Mouse (Mus musculus) macrophage (primary cell): Measurements from ENCODE around the gene Gdf5. TPM values are rescaled to one million over a fixed set of nuclear protein-coding genes. Genes with fewer than 3 reads are reported as not detected.

ENCODE experiments used
- H3K27ac ChIP-seq: fragments of 350-480 bp; formaldehyde crosslinking; 2 replicates; pipeline ENCODE4 v1.9.0; 2021
- H3K36me3 ChIP-seq: fragments of 350-480 bp; formaldehyde crosslinking; 2 replicates; pipeline ENCODE4 v1.9.0; 2021; ENCODE audit errors: inconsistent target
- H3K4me3 ChIP-seq: fragments of 350-480 bp; formaldehyde crosslinking; 2 replicates; pipeline ENCODE4 v1.9.0; 2021; ENCODE audit errors: inconsistent target
- H3K79me2 ChIP-seq: fragments of 350-480 bp; formaldehyde crosslinking; 2 replicates; pipeline ENCODE4 v1.9.0; 2021; ENCODE audit errors: inconsistent target
- WGBS: methylation state at CpG from one replicate; pipeline ENCODE4 v1.1.7; 2026; ENCODE audit warnings: inconsistent platforms; ENCODE audit not compliant: missing documents; 5-methylcytosine and 5-hydroxymethylcytosine counted together
- polyA plus RNA-seq: library from polyadenylated mRNA; stranded (reverse); fragments of 250-400 nt; gene quantifications from 3 replicates; pipeline ENCODE4 v1.2.4, GENCODE M21; 2018; ENCODE audit warnings: inconsistent platforms
- total RNA-seq, 78 experiments: library from RNA; depleted of rRNA; stranded (reverse); fragments of 250-400 nt; gene quantifications; 1 replicate in 9 of 78; 2 replicates in 24 of 78; 3 replicates in 43 of 78; 4 replicates in 2 of 78; pipeline ENCODE4 v1.2.4; 2018; ENCODE audit warnings: inconsistent platforms in 56 of 78

Gene Gdf5
- total RNA-seq (2018; cell fraction: chromatin; rRNA removed): not detected
- not detected for total RNA-seq (2018; cell fraction: cytosol; rRNA removed)
- total RNA-seq (2018; cell fraction: nucleus; rRNA removed): not detected
- polyA plus RNA-seq: not detected in 3 replicates

DNA sequence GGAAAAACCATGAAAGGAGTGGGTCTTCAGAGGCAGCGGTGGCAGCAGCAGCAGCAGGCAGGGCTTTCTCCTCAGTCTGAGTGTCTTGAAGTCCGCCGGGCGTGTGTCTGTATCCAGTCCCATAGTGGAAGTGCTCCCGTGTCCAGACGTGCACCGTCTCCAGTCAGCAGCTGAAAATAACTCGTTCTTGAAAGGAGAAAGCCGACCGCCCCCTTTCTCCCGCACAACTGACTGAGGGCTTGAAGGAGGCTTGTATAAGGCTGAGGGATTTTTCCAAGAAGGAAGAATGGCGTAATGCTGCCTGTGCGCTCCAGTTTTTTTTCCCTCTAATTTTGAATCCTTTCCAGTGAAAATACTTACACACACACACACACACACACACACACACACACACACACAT is at the start of gene Gdf5:
Gene Gdf5, minus strand, starts transcription at position 244 of the 400 bp plus-strand sequence.
- 89% methylated on average over 13 of the region's 13 CpGs for WGBS
- no peak within 1 kb of the TSS for H3K4me3 ChIP-seq

DNA sequence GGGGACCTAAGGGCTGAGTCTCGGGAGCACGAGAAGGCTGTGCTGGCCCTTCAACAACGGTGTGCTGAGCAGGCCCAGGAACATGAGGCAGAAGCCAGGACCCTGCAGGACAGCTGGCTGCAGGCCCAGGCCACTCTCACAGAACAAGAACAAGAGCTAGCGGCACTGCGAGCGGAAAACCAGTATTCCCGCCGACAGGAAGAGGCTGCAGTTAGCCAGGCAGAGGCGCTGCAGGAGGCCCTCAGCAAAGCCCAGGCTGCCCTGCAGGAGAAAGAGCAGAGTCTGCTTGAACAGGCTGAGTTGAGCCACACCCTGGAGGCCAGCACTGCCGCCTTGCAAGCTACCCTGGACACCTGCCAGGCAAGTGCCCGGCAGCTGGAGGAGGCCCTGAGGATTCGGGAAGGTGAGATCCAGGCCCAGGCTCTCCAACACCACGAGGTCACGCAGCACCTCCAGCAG is 46.7 kb upstream of the Gdf5 start:
- 98% methylated on average over 14 of the region's 14 CpGs for WGBS
- peaks cover 95% of the 10 kb centered on the region for H3K36me3 ChIP-seq
- H3K27ac ChIP-seq: no peak overlapping the region
- no peaks in the 10 kb centered on the region for H3K79me2 ChIP-seq
- no peak overlapping the region for H3K4me3 ChIP-seq

More for the DNA sequence above, at the start of gene Gdf5:
- H3K36me3 ChIP-seq: no peaks in the 10 kb centered on the region
- no peak within 1 kb of the TSS for H3K27ac ChIP-seq
- no peaks in the 10 kb centered on the region for H3K79me2 ChIP-seq

DNA sequence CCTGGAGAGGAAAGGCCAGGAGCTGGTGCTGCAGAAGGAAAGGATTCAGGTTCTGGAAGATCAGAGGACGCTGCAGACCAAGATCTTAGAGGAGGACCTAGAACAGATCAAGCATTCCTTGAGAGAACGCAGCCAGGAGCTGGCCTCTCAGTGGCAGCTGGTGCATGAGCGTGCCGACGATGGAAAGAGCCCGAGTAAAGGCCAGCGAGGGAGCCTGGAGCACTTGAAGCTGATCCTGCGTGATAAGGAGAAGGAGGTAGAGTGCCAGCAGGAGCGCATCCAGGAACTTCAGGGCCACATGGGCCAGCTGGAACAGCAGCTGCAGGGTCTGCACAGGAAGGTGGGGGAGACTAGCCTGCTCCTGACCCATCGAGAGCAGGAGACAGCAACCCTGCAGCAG is 46.0 kb upstream of the Gdf5 start:
- Histone ChIP-seq H3K79me2 (no peaks in the 10 kb centered on the region), H3K27ac (no peak overlapping the region), H3K4me3 (no peak overlapping the region), H3K36me3 (peaks cover 95% of the 10 kb centered on the region)
- 96% methylated on average over 10 of the region's 10 CpGs for WGBS

DNA sequence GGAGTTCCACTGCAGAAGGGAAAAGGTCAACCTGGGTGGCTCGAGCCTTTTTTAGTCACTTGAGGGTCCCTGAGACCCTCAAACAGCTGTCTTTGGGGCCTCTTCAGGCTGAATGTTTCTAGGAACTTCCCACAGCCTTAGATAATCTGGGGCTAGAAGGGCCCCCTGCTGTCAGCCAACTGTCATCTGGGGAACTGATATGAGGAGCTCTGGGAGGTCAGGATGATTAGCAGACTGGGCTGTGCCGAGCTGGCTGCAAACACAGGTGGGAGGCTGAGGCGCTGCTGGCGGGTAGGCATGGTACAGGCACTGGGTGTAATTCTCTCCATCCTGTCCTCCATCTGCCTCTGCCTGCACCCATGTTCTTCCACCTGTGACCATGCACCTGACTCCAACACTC is 43.9 kb upstream of the Gdf5 start:
- H3K79me2 ChIP-seq: no peaks in the 10 kb centered on the region
- no peak overlapping the region for H3K27ac ChIP-seq
- WGBS: 91% methylated on average over 4 of the region's 4 CpGs
- peaks cover 96% of the 10 kb centered on the region for H3K36me3 ChIP-seq
- no peak overlapping the region for H3K4me3 ChIP-seq

DNA sequence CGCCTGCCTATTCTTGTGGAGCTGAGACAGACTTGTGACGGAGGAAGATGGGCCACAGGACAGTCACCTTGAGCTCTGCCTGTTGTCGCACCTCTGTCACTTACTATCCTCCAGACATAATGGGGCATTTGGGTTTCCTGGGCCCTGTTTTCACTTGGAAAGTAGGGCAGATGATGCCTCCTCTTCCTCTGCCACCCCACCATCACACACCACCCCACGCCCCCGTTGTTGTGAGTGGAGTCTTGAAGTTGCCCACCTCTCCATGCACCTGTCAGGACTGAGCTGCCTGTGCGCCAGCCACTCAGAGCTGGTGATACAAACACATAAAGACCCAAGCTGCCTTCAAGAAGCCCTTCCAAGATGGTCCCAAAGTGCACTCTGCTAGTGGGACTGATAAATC is 42.0 kb upstream of the Gdf5 start:
- peaks cover 94% of the 10 kb centered on the region for H3K36me3 ChIP-seq
- no peak overlapping the region for H3K4me3 ChIP-seq
- 94% methylated on average over 6 of the region's 6 CpGs for WGBS
- H3K79me2 ChIP-seq: peaks cover 2% of the 10 kb centered on the region
- no peak overlapping the region for H3K27ac ChIP-seq

DNA sequence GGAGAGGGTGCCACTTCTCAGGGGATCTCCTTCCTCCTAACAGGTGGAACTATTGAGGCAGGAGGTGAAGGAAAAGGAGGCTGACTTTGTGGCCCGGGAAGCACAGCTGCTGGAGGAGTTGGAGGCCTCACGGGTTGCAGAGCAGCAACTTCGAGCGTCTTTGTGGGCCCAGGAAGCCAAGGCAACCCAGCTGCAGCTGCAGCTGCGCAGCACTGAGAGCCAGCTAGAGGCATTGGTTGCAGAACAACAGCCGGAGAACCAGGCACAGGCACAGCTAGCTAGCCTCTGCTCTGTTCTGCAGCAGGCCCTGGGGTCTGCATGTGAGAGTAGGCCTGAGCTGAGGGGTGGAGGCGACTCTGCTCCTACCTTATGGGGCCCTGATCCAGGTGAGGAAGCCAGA is 40.6 kb upstream of the Gdf5 start:
- WGBS: 91% methylated on average over 7 of the region's 7 CpGs
- Histone ChIP-seq H3K27ac (no peak overlapping the region), H3K79me2 (peaks cover 16% of the 10 kb centered on the region), H3K4me3 (no peak overlapping the region), H3K36me3 (peaks cover 88% of the 10 kb centered on the region)

DNA sequence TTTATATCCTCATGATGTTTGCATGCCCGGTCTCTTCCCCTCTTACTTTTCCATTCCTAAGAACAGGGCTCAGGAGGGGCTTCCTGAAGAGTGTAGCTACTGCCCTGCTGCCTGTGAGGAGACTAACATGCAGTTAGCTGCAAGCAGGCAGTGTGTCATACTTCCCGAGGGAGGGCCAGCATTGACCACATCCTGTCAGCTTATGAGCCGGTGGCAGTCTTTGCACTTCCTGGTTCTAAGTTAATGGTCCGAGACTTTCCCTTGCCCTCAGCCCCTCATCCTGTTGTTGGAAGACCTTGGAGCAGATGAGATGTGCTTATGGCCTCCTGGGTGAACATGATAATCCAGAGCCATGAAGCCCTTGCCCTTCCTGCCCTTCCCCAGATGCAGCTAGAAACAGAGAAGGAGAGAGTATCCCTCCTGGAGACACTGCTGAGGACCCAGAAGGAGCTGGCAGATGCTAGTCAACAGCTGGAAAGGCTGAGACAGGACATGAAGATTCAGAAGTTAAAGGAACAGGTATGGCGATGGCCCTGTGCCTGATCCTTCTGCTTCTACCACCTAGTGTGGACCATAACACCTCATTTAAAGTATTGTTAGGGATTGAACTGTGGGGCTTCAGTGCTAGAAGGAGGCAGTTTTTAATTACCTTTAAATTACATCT is 34.3 kb upstream of the Gdf5 start:
- peak overlapping the region; percentile 93 for H3K27ac ChIP-seq

DNA sequence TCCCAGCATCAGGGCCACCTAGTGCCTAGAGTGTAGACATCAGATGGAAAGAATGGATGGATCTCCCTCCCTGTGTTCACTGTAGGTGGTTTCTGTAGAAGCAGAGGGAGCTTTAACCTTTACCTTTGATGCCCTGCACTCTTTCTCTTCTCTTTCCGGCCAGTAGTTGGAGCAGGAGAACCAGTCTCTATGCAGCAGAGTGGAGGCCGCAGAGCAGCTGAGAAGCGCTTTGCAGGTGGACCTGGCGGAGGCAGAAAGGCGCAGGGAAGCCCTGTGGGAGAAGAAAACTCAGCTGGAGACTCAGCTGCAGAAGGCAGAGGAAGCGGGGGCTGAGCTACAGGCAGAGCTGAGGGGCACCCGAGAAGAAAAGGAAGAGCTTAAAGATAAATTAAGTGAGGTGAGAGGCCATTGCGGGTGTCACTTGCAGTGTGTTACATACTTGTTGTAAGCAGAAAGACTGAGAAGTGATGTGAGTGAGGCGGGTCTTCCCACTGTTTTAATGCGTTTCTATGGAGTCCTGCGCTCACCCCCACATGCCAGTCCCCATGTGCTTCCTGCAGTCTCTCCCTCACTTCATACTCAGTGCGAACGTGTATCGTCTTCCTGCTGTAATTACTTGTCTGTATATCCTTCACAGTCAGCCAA is 29.0 kb upstream of the Gdf5 start:
- H3K27ac ChIP-seq: no peak overlapping the region
- H3K79me2 ChIP-seq: no peaks in the 10 kb centered on the region
- H3K36me3 ChIP-seq: peaks cover 48% of the 10 kb centered on the region; the same call in 1 of the 2 replicates
- WGBS: 87% methylated on average over 14 of the region's 14 CpGs
- no peak overlapping the region for H3K4me3 ChIP-seq

More for the DNA sequence above, 34.3 kb upstream of the Gdf5 start:
- peak overlapping the region; percentile 42 for H3K4me3 ChIP-seq
- H3K36me3 ChIP-seq: peaks cover 41% of the 10 kb centered on the region; the same call in 1 of the 2 replicates
- H3K79me2 ChIP-seq: peaks cover 30% of the 10 kb centered on the region
- 17% methylated on average over 5 of the region's 5 CpGs for WGBS

DNA sequence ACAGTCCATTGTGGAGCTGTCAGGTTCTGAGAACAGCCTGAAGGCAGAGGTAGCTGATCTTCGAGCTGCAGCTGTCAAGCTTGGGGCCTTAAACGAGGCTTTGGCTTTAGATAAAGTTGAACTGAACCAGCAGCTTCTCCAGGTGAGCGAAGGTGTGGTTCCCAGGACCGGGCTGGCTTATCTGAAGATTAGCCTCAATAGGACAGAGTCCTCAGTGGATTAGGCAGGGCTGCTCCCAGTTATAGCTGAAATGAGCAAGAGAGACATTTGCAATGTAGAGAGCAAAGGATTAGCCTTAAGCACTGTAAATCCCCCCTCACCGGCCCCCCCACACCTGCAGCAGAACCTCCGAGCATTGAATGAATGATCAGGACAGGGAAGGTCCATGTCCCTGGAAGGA is 28.2 kb upstream of the Gdf5 start:
- no peak overlapping the region for H3K4me3 ChIP-seq
- H3K79me2 ChIP-seq: no peaks in the 10 kb centered on the region
- peaks cover 53% of the 10 kb centered on the region; the same call in 1 of the 2 replicates for H3K36me3 ChIP-seq
- WGBS: 97% methylated on average over 5 of the region's 6 CpGs
- no peak overlapping the region for H3K27ac ChIP-seq

DNA sequence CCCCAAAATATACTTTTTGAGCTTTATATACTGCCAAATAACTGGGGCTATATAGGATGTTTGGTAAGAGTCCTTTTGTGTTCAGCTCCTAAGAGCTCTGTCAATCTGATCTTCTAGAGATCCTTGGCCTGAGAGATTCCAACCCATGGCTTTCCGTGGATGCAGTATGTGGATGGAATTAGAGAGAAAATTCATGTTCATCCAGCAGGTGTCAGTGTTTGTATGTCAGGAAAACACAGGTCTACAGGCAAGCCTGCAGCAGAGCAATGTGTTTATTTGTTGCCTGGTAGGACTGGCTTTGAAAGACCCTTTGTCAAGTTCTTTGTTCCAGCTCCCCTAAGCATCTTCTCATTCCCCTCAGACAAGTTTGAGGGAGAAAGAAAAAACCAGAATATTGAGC is 17.8 kb upstream of the Gdf5 start:
- Histone ChIP-seq H3K4me3 (no peak overlapping the region), H3K27ac (no peak overlapping the region), H3K79me2 (peaks cover 31% of the 10 kb centered on the region), H3K36me3 (peaks cover 46% of the 10 kb centered on the region)
- WGBS: 80% methylated on average over 1 of the region's 1 CpGs

DNA sequence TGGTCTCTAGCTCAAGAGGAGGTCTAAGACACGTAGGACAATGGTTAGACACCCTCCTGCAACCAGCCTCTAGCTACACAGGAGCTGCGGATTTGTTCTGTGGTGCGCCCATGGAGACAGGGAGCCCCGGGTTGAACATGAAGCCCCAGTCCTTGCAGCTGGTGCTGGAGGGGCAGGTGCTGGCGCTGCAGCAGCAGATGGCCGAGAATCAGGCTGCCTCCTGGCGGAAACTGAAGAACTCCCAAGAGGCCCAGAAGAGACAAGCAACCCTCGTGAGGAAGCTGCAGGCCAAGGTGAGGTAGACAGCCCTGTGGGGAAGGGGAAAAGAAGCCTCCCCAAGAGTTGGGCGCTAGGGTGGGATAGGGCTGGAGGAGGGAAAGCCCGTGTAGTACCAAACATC is 16.7 kb upstream of the Gdf5 start:
- 93% methylated on average over 10 of the region's 10 CpGs for WGBS
- H3K36me3 ChIP-seq: peaks cover 35% of the 10 kb centered on the region
- no peak overlapping the region for H3K4me3 ChIP-seq
- H3K27ac ChIP-seq: no peak overlapping the region
- H3K79me2 ChIP-seq: peaks cover 42% of the 10 kb centered on the region

DNA sequence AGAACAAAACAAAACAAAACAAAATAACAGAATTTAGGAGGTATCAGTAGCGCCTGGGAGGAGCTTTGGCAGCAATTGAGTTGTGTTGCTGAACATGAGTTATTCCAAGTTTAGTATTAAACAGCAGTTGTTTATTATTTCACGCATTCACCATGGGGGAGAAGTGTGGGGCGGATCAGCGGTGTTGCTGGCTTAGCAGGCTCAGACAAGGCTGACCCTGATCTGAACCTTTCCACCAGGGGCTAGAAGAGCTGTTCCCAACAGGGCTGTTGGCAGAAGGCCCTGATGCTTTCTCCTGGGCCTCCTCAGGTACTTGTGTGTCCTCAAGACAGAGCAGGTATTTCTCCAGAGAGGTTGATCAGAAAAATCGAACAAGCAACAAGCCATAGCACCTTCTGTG is 14.8 kb upstream of the Gdf5 start:
- H3K79me2 ChIP-seq: peaks cover 45% of the 10 kb centered on the region
- peaks cover 19% of the 10 kb centered on the region; the same call in 1 of the 2 replicates for H3K36me3 ChIP-seq
- H3K27ac ChIP-seq: no peak overlapping the region
- 95% methylated on average over 5 of the region's 5 CpGs for WGBS
- H3K4me3 ChIP-seq: no peak overlapping the region

DNA sequence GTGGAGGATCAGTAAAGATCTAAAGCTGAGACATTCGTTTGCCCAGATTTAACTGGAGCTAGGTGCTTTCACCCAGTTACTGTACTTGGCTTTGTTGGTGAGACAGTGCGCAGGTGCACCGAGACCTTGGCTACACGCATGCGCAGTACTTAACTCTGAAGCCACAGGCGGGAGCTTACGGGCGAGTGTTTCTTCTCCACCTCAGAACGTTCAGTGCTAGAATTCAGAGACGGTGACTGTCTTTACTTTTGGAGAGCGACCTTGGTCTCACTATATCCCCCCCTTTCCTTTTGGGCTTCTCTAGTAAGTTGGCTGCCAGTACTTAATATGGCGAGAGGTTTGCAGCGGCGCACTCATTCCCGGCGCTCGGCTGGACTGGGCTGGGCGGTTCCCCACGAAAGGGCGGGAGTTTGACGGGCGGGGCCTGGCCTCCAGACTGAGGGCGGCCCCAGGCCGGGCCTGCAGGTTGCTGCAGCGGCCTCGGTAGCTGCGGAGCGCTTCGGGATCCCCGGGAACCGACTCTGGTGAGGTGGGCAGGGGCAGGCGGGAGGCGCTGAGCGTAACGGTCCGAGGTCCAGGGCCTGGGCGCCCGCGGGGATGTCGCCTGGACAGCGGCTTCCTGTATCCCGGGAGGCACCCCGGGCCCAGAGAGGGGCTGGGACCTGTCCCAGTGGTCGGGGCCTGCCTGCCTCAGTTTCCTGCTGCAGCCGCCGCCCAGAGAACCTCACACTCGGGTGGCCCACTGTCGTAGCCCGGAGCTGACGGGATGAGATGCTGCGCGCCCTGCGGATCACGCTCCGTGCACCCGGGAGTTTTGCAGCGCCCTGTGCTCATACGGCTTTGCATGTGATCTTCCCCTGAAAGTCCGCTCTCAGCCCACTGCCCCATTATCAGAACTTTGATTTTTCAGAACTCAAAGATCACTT is 11.2 kb upstream of the Gdf5 start, which contains the start of gene Cep250:
Gene Cep250, plus strand, starts transcription at position 325 of the 926 bp plus-strand sequence.
- under 1% methylated on average over 57 of the region's 59 CpGs for WGBS
- Histone ChIP-seq H3K27ac (peak within 1 kb of the TSS; percentile 92), H3K4me3 (peak within 1 kb of the TSS; percentile 59), H3K79me2 (peaks cover 45% of the 10 kb centered on the region), H3K36me3 (no peaks in the 10 kb centered on the region)

DNA sequence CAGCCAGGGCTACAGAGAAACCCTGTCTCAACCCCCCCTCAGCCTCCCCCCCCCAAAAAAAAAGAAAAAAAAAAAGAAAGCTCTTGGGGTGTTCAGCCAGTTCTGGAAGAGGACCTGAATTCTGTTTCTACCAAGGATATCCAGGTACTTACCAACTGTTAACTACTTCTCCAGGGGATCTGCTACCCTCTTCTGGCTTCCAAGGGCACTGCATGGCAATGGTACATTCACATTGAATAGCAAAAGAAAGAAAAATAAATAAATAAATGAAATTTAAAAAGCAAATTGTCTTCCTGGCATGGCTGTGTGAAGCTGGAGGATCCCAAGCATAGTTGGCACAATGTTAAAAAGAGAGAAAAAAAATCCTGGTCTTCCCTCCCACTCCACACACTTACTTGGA is 6.8 kb upstream of the Gdf5 start:
- Histone ChIP-seq H3K4me3 (no peak overlapping the region), H3K36me3 (no peaks in the 10 kb centered on the region), H3K79me2 (peaks cover 4% of the 10 kb centered on the region), H3K27ac (no peak overlapping the region)
